Mouse (Mus musculus) midbrain, embryonic 12.5 days (tissue): ENCODE data around the gene Acvr1b. TPM values are rescaled to one million over a fixed set of nuclear protein-coding genes. Genes with fewer than 3 reads are reported as not detected.

Experiments used
- ATAC-seq: fragments of 200-750 bp; cut with Nextera tagmentation; 2 replicates; pipeline ENCODE4 v1.8.0; 2017; ENCODE audit warnings: low read depth, moderate TSS enrichment, moderate library complexity; ENCODE audit not compliant: low FRiP score
- H3K27ac ChIP-seq: fragments of 300-500 bp; sonication (generic); replicated peaks from 2 replicates; pipeline ENCODE4 v1.5.1; 2016; ENCODE audit warnings: mild to moderate bottlenecking
- H3K27me3 ChIP-seq: fragments of 300-500 bp; sonication (generic); 2 replicates; pipeline ENCODE4 v1.6.1; 2016; ENCODE audit warnings: mild to moderate bottlenecking
- H3K36me3 ChIP-seq: fragments of 300-500 bp; sonication (generic); 2 replicates; pipeline ENCODE4 v1.6.1; 2016
- H3K4me1 ChIP-seq: fragments of 300-500 bp; sonication (generic); 2 replicates; pipeline ENCODE4 v1.6.1; 2016
- H3K4me2 ChIP-seq: fragments of 300-500 bp; sonication (generic); replicated peaks from 2 replicates; pipeline ENCODE4 v1.6.1; 2016; ENCODE audit warnings: mild to moderate bottlenecking, moderate library complexity
- H3K4me3 ChIP-seq: fragments of 300-500 bp; sonication (generic); 2 replicates; pipeline ENCODE4 v1.5.1; 2016; ENCODE audit warnings: mild to moderate bottlenecking
- H3K9ac ChIP-seq: fragments of 300-500 bp; sonication (generic); replicated peaks from 2 replicates; pipeline ENCODE4 v1.6.1; 2016; ENCODE audit warnings: mild to moderate bottlenecking, moderate library complexity
- H3K9me3 ChIP-seq: fragments of 300-500 bp; sonication (generic); 2 replicates; pipeline ENCODE4 v1.6.1; 2016; ENCODE audit warnings: mild to moderate bottlenecking
- WGBS: fragments of 180-500 bp; shearing (Covaris S2); methylation state at CpG from one replicate; pipeline ENCODE4 v1.1.7; 2016; 5-methylcytosine and 5-hydroxymethylcytosine counted together
- polyA plus RNA-seq: library from polyadenylated mRNA; unstranded; fragments of >200 nt; fragmentation: Nextera tagmentation; extraction: Ambion mirVana; gene quantifications from 2 replicates; pipeline ENCODE4 v1.2.1, GENCODE M21; 2016

Acvr1b gene
- polyA plus RNA-seq, 1 experiment from 2014 or later, result 14.8 TPM

DNA sequence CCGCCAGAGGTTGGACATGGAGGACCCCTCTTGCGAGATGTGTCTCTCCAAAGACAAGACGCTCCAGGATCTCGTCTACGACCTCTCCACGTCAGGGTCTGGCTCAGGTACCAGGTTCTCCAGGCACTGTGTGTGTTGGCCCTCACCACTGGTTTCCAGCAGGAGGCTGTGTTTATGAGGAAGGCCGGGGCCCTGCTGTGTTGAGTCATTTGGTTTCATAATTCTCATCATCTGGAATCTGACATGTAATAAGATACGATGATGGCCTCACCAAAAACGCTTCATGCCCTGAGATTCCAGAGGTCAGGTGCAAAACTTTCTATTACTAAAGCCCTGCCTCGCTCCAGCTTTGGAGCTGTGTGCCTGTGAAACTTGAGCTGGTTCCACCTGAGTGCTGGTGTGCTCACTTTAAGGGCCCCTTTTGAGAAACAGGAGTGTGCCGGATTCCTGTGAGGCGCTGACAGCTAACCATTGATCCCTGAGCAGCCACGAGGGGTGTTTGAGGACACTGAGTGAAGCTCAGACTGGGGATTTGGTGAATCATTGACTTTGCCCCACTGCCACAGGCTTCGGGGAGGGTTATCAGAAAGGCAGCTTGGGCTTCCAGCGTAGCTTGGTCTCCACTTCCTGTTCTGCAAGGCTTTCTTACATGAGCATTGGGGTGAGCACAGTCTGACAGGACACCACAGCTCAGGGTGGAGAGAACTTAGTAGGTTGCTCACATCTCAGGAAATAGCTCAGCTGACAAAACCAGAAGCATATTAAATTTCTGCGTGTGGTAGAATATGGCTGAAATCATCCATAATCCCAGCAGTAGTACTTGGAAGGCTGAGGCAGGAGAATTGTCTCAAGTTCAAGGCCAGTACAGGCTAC, 21.3 kb downstream of the Acvr1b start:
- ATAC-seq, result no peak
- WGBS, result 94% methylated on average over 16 of the region's 16 CpGs
- Histone ChIP-seq H3K9me3 (no peaks in the 10 kb centered on the region), H3K4me2 (no peak overlapping the region), H3K27me3 (no peaks in the 10 kb centered on the region), H3K36me3 (peaks cover 60% of the 10 kb centered on the region), H3K27ac (no peak overlapping the region), H3K4me1 (peaks cover 27% of the 10 kb centered on the region), H3K4me3 (no peak overlapping the region), H3K9ac (no peak overlapping the region)

DNA sequence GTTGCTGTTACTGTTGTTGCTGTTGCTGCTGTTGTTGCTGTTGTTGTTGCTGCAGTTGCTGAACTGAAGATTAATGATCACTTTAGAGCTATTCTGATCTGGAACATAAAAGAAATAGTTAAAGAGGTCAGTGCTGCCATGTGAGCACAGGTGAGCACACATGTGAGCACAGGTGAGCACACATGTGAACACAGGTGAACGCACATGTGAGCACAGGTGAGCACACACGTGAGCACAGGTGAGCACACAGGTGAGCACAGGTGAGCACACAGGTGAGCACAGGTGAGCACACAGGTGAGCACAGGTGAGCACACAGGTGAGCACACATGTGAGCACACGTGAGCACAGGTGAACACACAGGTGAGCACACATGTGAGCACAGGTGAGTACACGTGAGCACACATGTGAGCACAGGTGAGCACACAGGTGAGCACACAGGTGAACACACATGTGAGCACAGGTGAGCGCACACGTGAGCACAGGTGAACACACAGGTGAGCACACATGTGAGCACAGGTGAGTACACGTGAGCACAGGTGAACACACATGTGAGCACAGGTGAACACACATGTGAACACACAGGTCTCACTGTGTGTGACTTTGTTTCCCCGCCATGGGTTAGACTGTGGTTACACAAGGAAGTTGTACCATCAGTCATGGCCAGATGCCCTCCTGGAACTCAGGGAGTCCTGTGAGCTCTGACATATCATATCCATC, 22.4 kb downstream of the Acvr1b start:
- Histone ChIP-seq H3K4me1 (peaks cover 17% of the 10 kb centered on the region), H3K36me3 (peaks cover 70% of the 10 kb centered on the region), H3K9me3 (no peaks in the 10 kb centered on the region), H3K27ac (no peak overlapping the region), H3K4me3 (no peak overlapping the region), H3K4me2 (no peak overlapping the region), H3K27me3 (no peaks in the 10 kb centered on the region), H3K9ac (no peak overlapping the region)
- ATAC-seq, result no peak
- 91% methylated on average over 8 of the region's 8 CpGs for WGBS

DNA sequence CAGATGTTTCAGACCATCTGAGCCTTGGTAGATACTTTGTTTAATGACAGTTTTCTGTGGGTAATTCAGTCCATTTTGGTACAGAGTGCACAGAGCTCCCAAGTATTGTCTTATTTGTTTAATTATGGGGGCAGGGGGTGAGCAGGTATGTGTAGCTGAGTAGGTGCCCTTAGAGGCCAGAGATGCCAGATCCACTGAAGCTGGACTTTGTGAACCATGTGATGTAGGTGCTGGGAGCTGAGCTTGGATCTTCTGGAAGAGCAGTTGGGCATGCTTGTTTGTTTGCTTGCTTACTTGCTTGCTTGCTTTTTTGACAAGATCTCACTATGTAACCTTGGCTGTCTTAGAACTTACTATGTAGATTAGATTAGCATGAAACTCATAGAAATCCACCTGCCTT, 23.1 kb downstream of the Acvr1b start:
- Histone ChIP-seq H3K9me3 (no peaks in the 10 kb centered on the region), H3K4me2 (no peak overlapping the region), H3K27ac (no peak overlapping the region), H3K4me1 (peaks cover 10% of the 10 kb centered on the region), H3K9ac (no peak overlapping the region), H3K4me3 (no peak overlapping the region), H3K27me3 (no peaks in the 10 kb centered on the region), H3K36me3 (peaks cover 77% of the 10 kb centered on the region)
- ATAC-seq, result no peak

DNA sequence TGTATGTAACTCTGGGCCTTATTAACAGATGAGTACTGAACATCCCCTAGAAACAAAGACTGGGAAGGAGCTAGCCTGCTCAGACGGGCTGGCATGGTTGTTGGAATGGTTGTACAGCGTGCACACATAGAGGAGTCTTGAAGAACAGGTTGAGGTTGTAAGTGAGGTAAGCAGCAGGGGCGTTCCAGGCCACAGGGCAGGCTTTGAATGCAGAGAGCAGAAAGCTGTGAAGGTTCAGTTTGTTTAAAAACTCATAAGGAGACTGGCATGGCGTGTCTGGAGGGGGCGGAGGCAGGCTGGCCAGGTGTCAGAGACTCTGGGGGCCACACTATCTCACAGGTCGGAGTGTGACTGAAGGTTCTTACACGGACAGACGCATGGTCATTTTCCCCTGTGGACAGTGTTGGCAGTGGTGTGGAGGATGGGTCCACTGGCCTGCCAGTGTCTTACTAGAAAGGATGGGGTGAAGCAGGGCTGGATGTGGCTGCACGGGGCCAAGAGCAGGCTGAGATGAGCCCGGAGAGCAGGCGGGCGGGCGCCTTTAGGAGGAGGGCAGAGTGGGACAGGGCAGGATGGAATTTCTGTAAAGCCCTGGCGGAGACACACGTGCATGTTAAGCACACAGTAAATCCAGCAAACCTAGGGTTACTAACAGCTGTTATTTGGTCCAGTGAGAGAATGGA, 23.8 kb downstream of the Acvr1b start:
- Histone ChIP-seq H3K4me1 (peaks cover 3% of the 10 kb centered on the region), H3K36me3 (peaks cover 84% of the 10 kb centered on the region), H3K9me3 (no peaks in the 10 kb centered on the region), H3K4me2 (no peak overlapping the region), H3K27me3 (no peaks in the 10 kb centered on the region), H3K9ac (no peak overlapping the region), H3K4me3 (no peak overlapping the region), H3K27ac (no peak overlapping the region; the same call in 1 of the 2 replicates)
- peak; percentile 38; the same call in 1 of the 2 replicates for ATAC-seq
- 92% methylated on average over 15 of the region's 15 CpGs for WGBS

DNA sequence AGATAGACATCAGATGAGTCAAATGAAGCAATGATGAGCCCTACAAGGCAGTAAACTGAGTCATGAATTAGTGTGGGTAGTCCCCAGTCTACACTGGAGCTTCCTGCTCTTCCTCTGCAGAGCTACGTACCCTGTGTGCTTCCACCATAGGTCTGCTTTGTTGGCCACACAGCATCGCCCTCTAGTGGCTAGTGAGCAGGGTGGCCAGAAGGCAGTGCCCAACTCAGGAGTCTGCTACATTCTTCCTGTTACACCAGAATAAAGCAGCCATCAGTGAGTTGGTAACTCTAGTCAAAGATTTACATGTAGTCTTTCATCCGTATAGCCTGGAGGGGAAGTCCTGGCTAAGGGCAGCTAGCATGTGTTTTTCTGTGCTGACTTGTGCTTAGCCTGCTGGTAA, 24.4 kb downstream of the Acvr1b start:
- Histone ChIP-seq H3K4me2 (no peak overlapping the region), H3K27ac (no peak overlapping the region)
- WGBS, result 22% methylated on average over 3 of the region's 3 CpGs

DNA sequence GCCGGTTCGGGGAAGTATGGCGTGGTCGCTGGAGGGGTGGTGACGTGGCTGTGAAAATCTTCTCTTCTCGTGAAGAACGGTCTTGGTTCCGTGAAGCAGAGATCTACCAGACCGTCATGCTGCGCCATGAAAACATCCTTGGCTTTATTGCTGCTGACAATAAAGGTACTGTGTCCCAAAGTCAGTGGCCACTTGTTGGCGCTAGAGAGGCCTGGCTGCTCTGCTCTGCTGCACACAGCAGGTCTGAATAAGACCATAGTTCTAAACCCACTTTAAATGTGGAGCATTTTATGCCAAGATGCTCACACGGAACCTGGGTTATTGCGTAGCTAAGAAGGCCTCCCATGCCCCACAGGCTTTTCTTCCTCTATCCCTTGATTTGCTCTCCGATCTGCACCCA, 25.0 kb downstream of the Acvr1b start:
- H3K9me3 ChIP-seq, result no peaks in the 10 kb centered on the region
- H3K27me3 ChIP-seq, result no peaks in the 10 kb centered on the region
- H3K4me1 ChIP-seq, result no peaks in the 10 kb centered on the region
- no peak for ATAC-seq
- WGBS, result 89% methylated on average over 14 of the region's 14 CpGs
- H3K4me3 ChIP-seq, result no peak overlapping the region
- H3K4me2 ChIP-seq, result no peak overlapping the region
- no peak overlapping the region for H3K9ac ChIP-seq
- H3K36me3 ChIP-seq, result peaks cover 95% of the 10 kb centered on the region
- no peak overlapping the region for H3K27ac ChIP-seq

More for the DNA sequence above, 24.4 kb downstream of the Acvr1b start:
- H3K9me3 ChIP-seq, result no peaks in the 10 kb centered on the region
- no peak overlapping the region for H3K9ac ChIP-seq
- H3K27me3 ChIP-seq, result no peaks in the 10 kb centered on the region
- H3K36me3 ChIP-seq, result peaks cover 90% of the 10 kb centered on the region
- no peak overlapping the region for H3K4me3 ChIP-seq
- peak; percentile 54; the same call in 1 of the 2 replicates for ATAC-seq
- no peaks in the 10 kb centered on the region for H3K4me1 ChIP-seq

DNA sequence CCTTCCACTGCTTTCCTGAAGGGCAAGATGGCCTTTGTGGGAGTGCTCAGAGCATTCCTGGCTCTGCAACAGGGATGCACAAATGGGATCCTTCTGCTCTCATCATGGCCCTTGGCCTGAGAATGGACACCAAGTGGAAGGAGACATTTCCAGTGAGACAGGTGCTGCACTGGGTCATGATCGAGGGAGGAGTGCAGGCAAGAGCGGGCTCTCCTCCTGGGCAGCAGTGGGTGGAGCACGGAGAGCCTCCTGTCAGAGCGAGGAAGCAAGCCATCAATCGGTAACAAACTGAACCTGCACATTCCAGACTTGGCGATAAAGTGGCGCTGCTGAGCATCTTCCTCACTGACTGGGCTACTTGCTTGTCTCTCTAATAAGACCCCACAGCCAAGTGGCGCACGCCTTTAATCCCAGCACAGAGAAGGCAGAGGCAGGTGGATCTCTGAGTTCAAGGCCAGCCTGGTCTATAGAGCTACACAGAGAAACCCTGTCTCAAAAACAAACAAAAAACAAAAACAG, 27.0 kb downstream of the Acvr1b start:
- Histone ChIP-seq H3K27ac (no peak overlapping the region), H3K4me3 (no peak overlapping the region), H3K9ac (no peak overlapping the region), H3K4me1 (no peaks in the 10 kb centered on the region), H3K9me3 (no peaks in the 10 kb centered on the region), H3K27me3 (no peaks in the 10 kb centered on the region), H3K36me3 (peaks cover 92% of the 10 kb centered on the region), H3K4me2 (no peak overlapping the region)
- ATAC-seq, result no peak
- WGBS, result 99% methylated on average over 9 of the region's 9 CpGs

DNA sequence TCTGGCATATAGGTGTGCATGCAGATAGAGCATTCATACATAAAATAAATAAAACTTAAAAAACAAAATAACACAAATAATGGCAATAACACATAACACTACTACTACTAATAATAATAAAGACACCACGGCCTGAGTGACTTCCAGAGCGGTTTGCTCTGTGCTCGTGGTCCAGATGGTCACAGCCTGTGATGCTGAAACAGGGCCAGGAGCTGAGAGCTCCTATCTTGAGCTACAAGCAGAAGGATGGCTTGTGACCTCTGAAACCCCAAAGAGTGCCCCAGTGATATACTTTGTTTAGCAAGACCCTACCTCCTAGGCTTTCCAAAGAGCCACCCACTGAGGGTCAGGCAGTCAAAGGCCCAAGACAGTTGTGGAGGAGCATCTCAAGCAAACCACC, 27.5 kb downstream of the Acvr1b start:
- H3K36me3 ChIP-seq, result peaks cover 92% of the 10 kb centered on the region
- WGBS, result 96% methylated on average over 3 of the region's 3 CpGs
- ATAC-seq, result no peak

DNA sequence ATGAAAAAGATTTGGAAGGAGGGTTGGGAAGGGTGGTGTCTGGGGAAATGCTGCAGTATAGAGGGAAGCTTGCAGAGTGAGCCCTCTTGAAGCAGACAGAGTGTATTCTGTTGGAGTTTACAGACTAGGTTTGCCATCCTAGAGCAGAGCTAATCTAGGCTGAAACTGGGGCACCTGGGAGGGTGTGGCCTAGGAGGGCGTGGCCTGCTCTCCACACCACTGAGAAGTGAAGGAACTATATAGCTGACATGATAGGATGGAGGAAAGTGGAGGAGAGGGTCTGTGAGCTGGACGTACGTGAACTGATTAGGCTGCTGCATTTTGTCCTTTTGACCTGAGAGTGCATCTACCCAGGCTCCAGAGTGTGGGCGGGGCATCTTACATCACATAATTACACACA, 29.8 kb downstream of the Acvr1b start:
- Histone ChIP-seq H3K27me3 (no peaks in the 10 kb centered on the region), H3K4me1 (no peaks in the 10 kb centered on the region), H3K4me3 (no peak overlapping the region), H3K36me3 (peaks cover 85% of the 10 kb centered on the region), H3K4me2 (no peak overlapping the region), H3K9me3 (no peaks in the 10 kb centered on the region), H3K9ac (no peak overlapping the region), H3K27ac (no peak overlapping the region)
- 88% methylated on average over 4 of the region's 4 CpGs for WGBS
- no peak for ATAC-seq

More for the DNA sequence above, 27.5 kb downstream of the Acvr1b start:
- Histone ChIP-seq H3K4me3 (no peak overlapping the region), H3K9me3 (no peaks in the 10 kb centered on the region), H3K4me2 (no peak overlapping the region), H3K27me3 (no peaks in the 10 kb centered on the region), H3K9ac (no peak overlapping the region), H3K4me1 (no peaks in the 10 kb centered on the region), H3K27ac (no peak overlapping the region)

DNA sequence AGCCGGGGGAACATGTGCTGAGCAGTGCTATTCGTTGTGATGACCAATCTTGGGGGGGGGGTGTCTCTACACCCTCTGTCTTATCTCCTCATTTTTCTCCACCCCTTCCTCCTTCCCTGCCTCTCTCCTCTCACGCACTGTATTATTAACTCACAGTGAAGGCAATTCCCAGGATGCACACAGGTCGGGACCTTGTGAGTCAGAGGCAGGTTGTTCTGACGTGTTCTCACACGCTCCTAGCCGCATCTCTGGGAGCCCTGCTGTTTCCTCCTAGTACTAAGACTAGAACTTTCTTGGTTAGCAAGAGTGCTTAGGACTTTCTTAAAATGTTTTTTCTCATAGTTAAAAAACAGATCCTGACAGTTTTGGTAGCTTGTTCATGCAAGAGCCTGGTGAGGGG, 30.9 kb downstream of the Acvr1b start:
- no peak overlapping the region for H3K9ac ChIP-seq
- H3K27ac ChIP-seq, result no peak overlapping the region
- no peaks in the 10 kb centered on the region for H3K4me1 ChIP-seq
- no peak for ATAC-seq
- WGBS, result 86% methylated on average over 7 of the region's 7 CpGs
- H3K4me2 ChIP-seq, result no peak overlapping the region
- peaks cover 82% of the 10 kb centered on the region for H3K36me3 ChIP-seq
- H3K27me3 ChIP-seq, result no peaks in the 10 kb centered on the region
- no peak overlapping the region for H3K4me3 ChIP-seq
- H3K9me3 ChIP-seq, result no peaks in the 10 kb centered on the region

DNA sequence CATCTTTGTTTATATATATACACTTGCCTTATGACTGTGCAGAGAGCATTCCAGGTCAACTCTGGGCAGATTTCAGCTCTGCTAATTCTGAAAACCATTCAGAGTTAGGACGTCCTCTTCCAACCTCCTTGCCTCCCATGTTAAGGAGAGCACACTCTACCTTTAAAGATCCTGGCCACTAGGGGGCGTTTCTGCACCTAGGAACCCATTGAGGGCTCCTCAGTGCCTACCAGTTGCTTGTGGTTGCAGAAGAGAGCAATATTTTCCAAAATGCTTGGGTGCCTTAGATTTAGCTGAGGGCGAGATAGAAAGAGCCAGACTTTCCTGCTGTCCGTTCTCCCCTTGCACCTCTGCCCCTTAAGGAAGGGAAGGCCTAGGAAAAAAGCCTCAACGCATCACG, 36.4 kb downstream of the Acvr1b start:
- no peaks in the 10 kb centered on the region for H3K4me1 ChIP-seq
- peak; percentile 52; the same call in 1 of the 2 replicates for ATAC-seq
- no peaks in the 10 kb centered on the region for H3K9me3 ChIP-seq
- H3K4me3 ChIP-seq, result no peak overlapping the region
- H3K4me2 ChIP-seq, result no peak overlapping the region
- peaks cover 64% of the 10 kb centered on the region for H3K36me3 ChIP-seq
- H3K27ac ChIP-seq, result no peak overlapping the region
- H3K9ac ChIP-seq, result no peak overlapping the region
- 56% methylated on average over 6 of the region's 6 CpGs for WGBS
- H3K27me3 ChIP-seq, result no peaks in the 10 kb centered on the region
